Mouse (Mus musculus): Measurements from ENCODE around the gene Ccng1. TPM values are rescaled to one million over a fixed set of nuclear protein-coding genes. Genes with fewer than 3 reads are reported as not detected.
A peak's percentile ranks its signal among the peaks of the same experiment; 100 is the strongest.

Gene Ccng1
- polyA plus RNA-seq, 1 experiment from 2014 or later, result 35.5 TPM

DNA sequence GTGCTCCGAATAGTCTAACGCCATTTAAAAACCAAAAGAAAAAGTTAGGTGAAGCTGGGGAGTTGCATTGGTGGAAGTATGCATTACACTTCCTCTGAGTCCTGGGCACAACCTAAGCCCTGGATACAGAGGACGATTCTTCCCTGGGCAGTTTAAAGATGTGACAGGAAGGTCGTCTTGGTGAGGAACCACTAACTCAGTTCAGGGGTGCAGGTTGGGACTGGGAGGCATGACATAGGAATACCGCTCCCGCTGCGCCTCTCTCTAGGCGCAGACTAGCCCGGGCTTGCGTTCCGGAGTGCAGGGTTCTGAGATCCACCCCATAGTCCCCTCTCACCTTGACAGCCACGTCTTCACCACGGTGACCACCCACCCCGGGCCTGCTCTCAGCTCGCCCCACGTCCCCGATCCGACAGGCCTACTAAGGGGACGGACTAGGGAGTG, 425 bp downstream of the Ccng1 start:
- ATAC-seq (ENCODE audit: low FRiP score, low read depth), result no peak
- H3K9me3 ChIP-seq, result no peaks in the 10 kb centered on the region
- peak overlapping the region; percentile 85 for H3K9ac ChIP-seq
- WGBS, result 3% methylated on average over 19 of the region's 19 CpGs
- peaks cover 18% of the 10 kb centered on the region for H3K4me1 ChIP-seq
- H3K27me3 ChIP-seq, result no peaks in the 10 kb centered on the region
- peak overlapping the region; percentile 79 for H3K4me3 ChIP-seq
- H3K36me3 ChIP-seq, result peaks cover 10% of the 10 kb centered on the region
- H3K4me2 ChIP-seq (replicated peaks), result peak overlapping the region; percentile 84
- H3K27ac ChIP-seq, result no peak overlapping the region

DNA sequence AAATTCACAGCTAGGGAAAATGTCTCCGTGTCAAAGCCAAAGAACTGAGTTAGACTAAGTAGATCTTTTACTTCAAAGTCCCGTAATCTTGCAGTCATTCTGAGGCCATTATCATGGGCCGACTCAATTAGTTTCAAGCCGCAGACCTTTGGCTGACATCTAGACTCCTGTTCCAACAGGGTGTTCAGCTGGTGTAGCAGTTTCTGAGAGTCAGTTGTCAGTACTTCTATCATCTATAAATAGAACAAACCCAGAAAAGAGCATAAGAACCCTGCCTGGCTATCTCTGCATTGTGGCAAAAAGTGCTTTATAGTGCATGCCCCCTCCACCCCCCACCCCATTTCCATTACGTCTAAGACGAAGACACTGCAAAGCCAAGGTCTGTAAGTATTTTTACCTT, 1.3 kb downstream of the Ccng1 start:
- no peaks in the 10 kb centered on the region for H3K27me3 ChIP-seq
- no peak overlapping the region for H3K9ac ChIP-seq
- peaks cover 18% of the 10 kb centered on the region for H3K4me1 ChIP-seq
- H3K27ac ChIP-seq, result no peak overlapping the region
- peak overlapping the region; percentile 84 for H3K4me2 ChIP-seq (replicated peaks)
- H3K36me3 ChIP-seq, result peaks cover 14% of the 10 kb centered on the region
- ATAC-seq (ENCODE audit: low FRiP score, low read depth), result no peak
- WGBS, result 66% methylated on average over 6 of the region's 6 CpGs
- H3K4me3 ChIP-seq, result 0 out of 2 replicates have a peak overlapping the region, but pooled peaks have one; percentile 79
- H3K9me3 ChIP-seq, result no peaks in the 10 kb centered on the region

DNA sequence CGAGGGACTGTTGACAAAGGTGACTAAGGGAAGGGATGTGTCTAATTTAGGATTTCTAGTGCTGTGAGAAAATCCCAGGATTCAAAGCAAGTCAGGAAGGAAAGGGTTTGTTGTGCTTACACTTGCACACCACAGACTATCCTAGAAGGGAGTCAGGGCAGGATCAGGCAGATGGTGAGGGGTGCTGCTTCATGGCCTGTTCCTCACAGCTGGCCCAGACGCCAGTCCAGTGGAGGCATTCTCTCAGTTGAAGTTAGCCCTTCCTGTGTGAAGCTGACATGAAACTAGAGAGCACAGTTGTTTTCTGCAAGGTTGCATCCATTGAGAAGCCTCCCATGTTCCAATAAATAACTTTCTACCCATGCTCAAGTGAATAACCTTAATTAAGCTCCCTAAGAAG, 7.4 kb downstream of the Ccng1 start:
- H3K9me3 ChIP-seq, result no peaks in the 10 kb centered on the region
- H3K27ac ChIP-seq, result no peak overlapping the region
- no peak overlapping the region for H3K4me3 ChIP-seq
- peaks cover 11% of the 10 kb centered on the region for H3K36me3 ChIP-seq
- WGBS, result 79% methylated on average over 2 of the region's 2 CpGs
- no peak for ATAC-seq (ENCODE audit: low FRiP score, low read depth)
- H3K27me3 ChIP-seq, result no peaks in the 10 kb centered on the region
- no peak overlapping the region for H3K9ac ChIP-seq
- H3K4me2 ChIP-seq (replicated peaks), result no peak overlapping the region
- H3K4me1 ChIP-seq, result no peaks in the 10 kb centered on the region

DNA sequence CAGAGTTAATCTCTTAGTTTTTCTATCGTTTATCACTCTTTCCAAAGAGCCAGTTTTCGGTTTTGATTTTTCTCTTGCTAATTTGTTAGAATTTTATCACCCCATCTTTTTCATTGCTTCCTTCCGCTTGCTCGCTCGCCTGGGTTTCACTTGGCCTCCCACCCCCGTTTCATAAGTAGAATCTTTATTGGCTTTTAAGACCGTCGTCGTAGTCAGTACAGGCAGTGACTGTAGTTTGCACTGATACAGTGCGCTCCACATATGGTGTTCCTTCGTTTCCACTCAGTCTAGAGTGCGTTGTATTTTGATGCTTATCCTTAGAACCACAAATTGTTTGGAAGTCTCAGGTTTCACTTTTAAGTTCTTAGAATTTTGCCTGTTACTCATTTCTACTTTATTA, 8.8 kb downstream of the Ccng1 start:
- H3K36me3 ChIP-seq, result peaks cover 13% of the 10 kb centered on the region
- H3K27me3 ChIP-seq, result no peaks in the 10 kb centered on the region
- H3K9me3 ChIP-seq, result no peaks in the 10 kb centered on the region
- WGBS, result 65% methylated on average over 12 of the region's 12 CpGs
- no peak overlapping the region for H3K4me3 ChIP-seq
- no peak overlapping the region for H3K9ac ChIP-seq
- H3K4me2 ChIP-seq (replicated peaks), result no peak overlapping the region
- H3K27ac ChIP-seq, result no peak overlapping the region
- no peaks in the 10 kb centered on the region for H3K4me1 ChIP-seq
- ATAC-seq (ENCODE audit: low FRiP score, low read depth), result no peak

DNA sequence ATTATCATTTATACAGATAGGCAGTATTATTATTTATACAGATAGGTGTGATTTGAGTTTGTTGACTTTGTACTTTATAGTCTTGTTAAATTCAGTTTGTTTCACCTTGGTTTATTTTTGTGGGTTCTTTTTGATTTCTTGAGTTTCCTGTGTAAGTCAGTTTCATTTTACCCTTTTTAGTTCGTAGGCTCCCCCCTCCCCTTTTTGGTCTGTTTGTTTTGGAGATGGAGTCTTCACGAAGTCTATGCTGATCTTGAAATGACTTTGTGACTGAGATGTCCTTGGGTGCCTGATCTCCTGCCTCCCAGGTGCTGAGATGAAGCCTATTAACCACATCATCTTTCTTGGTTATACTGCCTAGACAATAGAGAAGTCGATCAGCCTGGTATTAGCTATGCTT, 10.8 kb downstream of the Ccng1 start:
- Histone ChIP-seq H3K9ac (no peak overlapping the region), H3K4me2 (replicated peaks) (no peak overlapping the region), H3K9me3 (no peaks in the 10 kb centered on the region), H3K36me3 (peaks cover 22% of the 10 kb centered on the region), H3K4me1 (no peaks in the 10 kb centered on the region), H3K27ac (no peak overlapping the region), H3K4me3 (no peak overlapping the region), H3K27me3 (no peaks in the 10 kb centered on the region)
- WGBS, result 87% methylated on average over 3 of the region's 3 CpGs
- ATAC-seq (ENCODE audit: low FRiP score, low read depth), result no peak

DNA sequence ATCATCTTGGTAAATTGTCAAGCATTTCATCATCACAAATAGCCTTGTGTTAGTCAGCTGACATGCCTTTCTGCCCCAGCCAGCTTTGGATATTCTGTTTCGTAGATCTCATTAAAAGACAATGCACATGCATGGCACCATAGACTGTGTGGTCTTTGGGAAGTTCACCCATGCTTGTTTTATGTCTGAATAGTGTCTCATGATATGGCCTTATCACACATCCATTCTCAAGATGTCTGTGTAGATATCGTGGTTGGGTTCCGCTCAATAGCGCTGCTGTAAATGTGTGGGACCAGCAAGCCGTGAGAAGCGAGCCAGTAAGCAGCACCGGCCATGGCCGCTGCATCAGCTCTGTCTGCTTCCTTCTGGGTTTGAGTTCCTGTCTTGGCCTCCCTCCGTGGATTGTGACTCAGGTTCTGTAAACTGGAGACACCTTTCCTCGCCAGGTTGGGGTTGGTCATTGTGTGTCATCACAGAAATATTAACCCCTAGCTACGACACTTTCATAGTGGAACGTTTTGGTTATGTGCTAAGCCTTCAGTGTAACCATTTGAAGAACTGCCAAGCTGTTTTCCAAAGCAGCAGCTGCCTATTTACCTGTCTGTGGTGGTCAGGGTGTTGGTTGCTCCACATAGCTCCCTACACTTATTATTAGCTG, 13.4 kb downstream of the Ccng1 start:
- no peak overlapping the region for H3K4me2 ChIP-seq (replicated peaks)
- H3K27me3 ChIP-seq, result no peaks in the 10 kb centered on the region
- no peak overlapping the region for H3K27ac ChIP-seq
- no peak for ATAC-seq (ENCODE audit: low FRiP score, low read depth)
- peaks cover 43% of the 10 kb centered on the region for H3K36me3 ChIP-seq
- WGBS, result 90% methylated on average over 12 of the region's 12 CpGs
- H3K9ac ChIP-seq, result no peak overlapping the region
- H3K4me3 ChIP-seq, result no peak overlapping the region
- no peaks in the 10 kb centered on the region for H3K4me1 ChIP-seq
- no peaks in the 10 kb centered on the region for H3K9me3 ChIP-seq

DNA sequence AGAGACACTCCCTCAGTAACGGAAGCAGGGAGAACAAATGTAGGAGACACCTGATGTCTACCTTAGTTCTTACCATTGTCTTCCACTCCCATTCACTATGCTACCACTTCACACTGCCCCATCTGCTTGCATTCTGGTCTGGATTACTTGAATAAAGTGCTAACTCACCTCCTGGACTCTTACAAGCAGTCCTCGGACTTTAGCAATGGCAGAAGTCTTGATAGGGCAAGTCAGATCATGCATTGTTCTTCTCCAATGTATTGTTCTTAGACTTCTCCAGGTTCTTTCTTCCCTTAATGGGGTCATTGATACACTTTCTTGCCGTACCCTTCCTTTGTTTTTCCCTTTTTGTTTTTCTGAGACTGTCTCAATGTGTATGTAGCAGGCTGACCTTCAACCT, 17.7 kb downstream of the Ccng1 start:
- 95% methylated on average over 3 of the region's 3 CpGs for WGBS
- Histone ChIP-seq H3K27me3 (no peaks in the 10 kb centered on the region), H3K4me3 (no peak overlapping the region), H3K4me2 (replicated peaks) (no peak overlapping the region), H3K9ac (no peak overlapping the region), H3K36me3 (peaks cover 48% of the 10 kb centered on the region), H3K4me1 (peaks cover 17% of the 10 kb centered on the region), H3K9me3 (no peaks in the 10 kb centered on the region), H3K27ac (no peak overlapping the region)
- ATAC-seq (ENCODE audit: low FRiP score, low read depth), result no peak

DNA sequence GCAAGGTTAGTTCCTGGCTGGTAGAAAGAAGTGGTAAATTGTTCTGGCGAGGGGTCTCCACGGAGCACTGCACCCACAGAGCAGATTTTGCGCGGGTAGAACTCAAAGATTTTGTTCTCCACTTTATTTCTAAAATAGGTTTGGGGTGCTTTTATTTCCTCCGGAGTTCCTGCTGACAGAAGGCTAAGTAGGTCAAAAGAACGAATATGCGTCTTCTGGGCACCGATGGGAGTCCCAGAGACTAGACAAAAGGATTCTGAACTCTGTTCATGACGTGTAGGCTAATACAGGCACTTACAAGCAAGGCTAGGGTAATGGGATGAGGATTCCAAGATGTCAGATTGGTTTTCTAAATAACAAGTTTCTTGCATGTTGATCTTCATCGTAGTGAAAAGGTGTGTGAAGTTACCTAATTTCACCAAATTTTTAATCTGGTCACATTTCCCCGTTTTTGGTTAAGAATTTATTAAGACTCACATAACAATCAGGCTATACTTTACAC, 20.8 kb downstream of the Ccng1 start:
- H3K4me2 ChIP-seq (replicated peaks), result peak overlapping the region; percentile 84
- peaks cover 26% of the 10 kb centered on the region for H3K36me3 ChIP-seq
- no peaks in the 10 kb centered on the region for H3K27me3 ChIP-seq
- ATAC-seq (ENCODE audit: low FRiP score, low read depth), result no peak
- H3K4me1 ChIP-seq, result peaks cover 30% of the 10 kb centered on the region
- WGBS, result 4% methylated on average over 11 of the region's 11 CpGs
- peak overlapping the region; percentile 97 for H3K9ac ChIP-seq
- H3K27ac ChIP-seq, result peak overlapping the region; percentile 88; the same call in 1 of the 2 replicates
- H3K9me3 ChIP-seq, result no peaks in the 10 kb centered on the region
- peak overlapping the region; percentile 95 for H3K4me3 ChIP-seq

DNA sequence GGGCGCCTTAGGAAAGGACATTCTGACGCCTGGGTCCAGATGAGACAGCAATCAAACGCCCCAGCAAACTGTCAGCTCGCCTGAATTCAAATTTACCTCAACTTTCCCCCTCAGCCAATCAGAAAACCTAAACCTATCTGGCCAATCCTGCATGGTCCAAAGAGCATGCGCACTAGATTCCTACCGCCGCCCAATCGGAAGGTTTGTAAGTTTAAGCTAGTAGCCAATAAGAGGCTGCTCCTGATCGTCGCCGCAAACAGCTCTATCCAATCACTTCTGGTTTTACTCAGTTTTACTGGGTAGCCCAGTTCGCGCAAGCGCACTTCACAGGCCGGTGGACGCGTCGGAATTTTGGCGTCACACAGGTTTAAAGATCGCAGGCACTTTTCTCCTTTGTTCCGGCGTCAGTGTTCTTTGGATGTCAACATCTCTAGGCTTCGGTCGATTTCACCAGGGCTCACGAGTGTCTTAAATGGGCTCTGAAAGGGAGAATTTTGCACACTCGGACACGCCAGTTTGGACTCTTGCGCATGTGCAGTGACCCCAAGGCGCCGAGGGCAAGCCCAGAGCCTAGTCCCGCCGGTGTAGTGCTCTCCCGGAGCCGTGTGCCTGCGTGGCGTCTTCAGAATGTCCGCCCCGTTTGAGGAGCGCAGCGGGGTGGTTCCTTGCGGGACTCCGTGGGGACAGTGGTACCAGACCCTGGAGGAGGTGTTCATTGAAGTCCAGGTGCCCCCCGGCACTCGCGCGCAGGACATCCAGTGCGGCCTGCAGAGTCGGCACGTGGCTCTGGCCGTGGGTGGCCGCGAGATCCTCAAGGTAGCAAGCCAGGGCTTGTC, 21.6 kb downstream of the Ccng1 start, which contains the start of the genes Hmmr and Nudcd2:
TSS of gene Hmmr (minus strand) at position 84 of the 836 bp plus-strand sequence.
TSS of gene Nudcd2 (plus strand) at position 329 of the 836 bp plus-strand sequence.
- Histone ChIP-seq H3K36me3 (peaks cover 26% of the 10 kb centered on the region), H3K9me3 (no peaks in the 10 kb centered on the region), H3K4me1 (peaks cover 30% of the 10 kb centered on the region), H3K4me3 (peak within 1 kb of the TSS; percentile 95), H3K27ac (peak within 1 kb of the TSS; percentile 88), H3K9ac (peak within 1 kb of the TSS; percentile 97), H3K4me2 (replicated peaks) (peak within 1 kb of the TSS; percentile 85), H3K27me3 (no peaks in the 10 kb centered on the region)
- ATAC-seq (ENCODE audit: low FRiP score, low read depth), result peak; percentile 99
- WGBS, result under 1% methylated on average over 52 of the region's 52 CpGs

DNA sequence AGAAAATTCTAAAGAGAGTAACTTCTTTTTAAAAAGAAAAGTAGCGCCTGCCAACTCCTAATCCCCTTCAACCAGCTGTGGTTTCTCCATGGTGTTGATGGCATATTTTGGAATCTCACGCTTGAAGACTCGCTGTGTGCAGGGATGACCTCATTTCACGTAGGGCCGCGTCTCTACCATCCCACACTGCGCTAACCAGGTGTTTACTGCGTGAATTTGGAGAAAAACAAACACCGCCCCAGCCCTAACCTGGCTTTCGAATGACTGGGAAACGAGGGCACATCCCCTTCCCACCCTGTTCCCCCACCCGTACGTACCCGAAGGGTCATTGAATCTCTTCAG, 22.1 kb downstream of the Ccng1 start:
- peak overlapping the region; percentile 72 for H3K9ac ChIP-seq
- peak overlapping the region; percentile 95 for H3K4me3 ChIP-seq
- H3K9me3 ChIP-seq, result no peaks in the 10 kb centered on the region
- ATAC-seq (ENCODE audit: low FRiP score, low read depth), result peak; percentile 21; the same call in 1 of the 2 replicates
- H3K36me3 ChIP-seq, result peaks cover 25% of the 10 kb centered on the region
- peaks cover 30% of the 10 kb centered on the region for H3K4me1 ChIP-seq
- H3K27me3 ChIP-seq, result no peaks in the 10 kb centered on the region
- H3K27ac ChIP-seq, result no peak overlapping the region
- under 1% methylated on average over 14 of the region's 14 CpGs for WGBS
- peak overlapping the region; percentile 85 for H3K4me2 ChIP-seq (replicated peaks)

DNA sequence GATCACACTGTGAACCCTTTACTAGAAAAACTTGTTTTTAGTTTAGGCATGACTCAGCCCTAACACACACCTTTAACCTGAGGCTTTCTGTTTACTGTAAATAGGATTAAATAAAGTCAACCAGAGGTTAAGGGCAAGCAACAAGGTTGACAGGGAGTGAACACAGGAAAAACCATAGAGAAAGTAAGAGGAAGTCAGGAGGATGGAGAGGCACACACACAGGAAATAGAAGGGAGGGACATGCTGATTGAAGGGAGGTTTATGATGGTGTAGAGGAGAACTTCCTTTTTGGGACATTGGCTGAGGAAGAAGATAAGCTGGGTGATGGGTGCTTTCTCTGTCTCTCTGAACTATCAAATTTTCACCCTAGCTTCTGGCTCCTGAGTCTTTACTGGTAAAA, 36.8 kb downstream of the Ccng1 start:
- peaks cover 86% of the 10 kb centered on the region for H3K36me3 ChIP-seq
- no peaks in the 10 kb centered on the region for H3K27me3 ChIP-seq
- H3K27ac ChIP-seq, result no peak overlapping the region
- H3K4me1 ChIP-seq, result no peaks in the 10 kb centered on the region
- no peak for ATAC-seq (ENCODE audit: low FRiP score, low read depth)
- H3K4me2 ChIP-seq (replicated peaks), result no peak overlapping the region
- no peaks in the 10 kb centered on the region for H3K9me3 ChIP-seq
- H3K9ac ChIP-seq, result no peak overlapping the region
- H3K4me3 ChIP-seq, result no peak overlapping the region

DNA sequence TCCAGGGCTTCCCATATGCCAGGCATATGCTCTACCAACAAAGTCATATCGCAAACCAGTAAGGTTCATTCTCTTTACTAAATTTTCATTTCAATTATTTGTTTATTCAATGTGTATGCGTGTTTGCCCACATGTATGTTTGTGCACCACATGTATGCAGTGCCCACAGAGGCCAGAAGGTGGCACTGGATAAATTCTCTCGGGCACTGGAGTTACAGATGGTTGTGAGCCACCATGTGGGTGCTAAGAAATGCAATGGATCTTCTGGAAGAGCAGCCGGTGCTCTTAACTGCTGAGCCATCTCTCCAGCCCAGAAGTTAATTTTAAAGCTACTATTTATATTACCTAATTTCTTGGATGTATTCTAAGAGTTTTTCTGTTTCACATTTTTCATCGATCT, 39.6 kb downstream of the Ccng1 start:
- Histone ChIP-seq H3K27ac (no peak overlapping the region), H3K4me2 (replicated peaks) (no peak overlapping the region), H3K9me3 (no peaks in the 10 kb centered on the region), H3K4me3 (no peak overlapping the region), H3K36me3 (peaks cover 81% of the 10 kb centered on the region), H3K9ac (no peak overlapping the region), H3K4me1 (no peaks in the 10 kb centered on the region), H3K27me3 (no peaks in the 10 kb centered on the region)
- WGBS, result 95% methylated on average over 5 of the region's 5 CpGs
- no peak for ATAC-seq (ENCODE audit: low FRiP score, low read depth)

Data from limb, embryonic 13.5 days (tissue).